Mouse (Mus musculus): Measurements from ENCODE around the gene Usp7.

DNA sequence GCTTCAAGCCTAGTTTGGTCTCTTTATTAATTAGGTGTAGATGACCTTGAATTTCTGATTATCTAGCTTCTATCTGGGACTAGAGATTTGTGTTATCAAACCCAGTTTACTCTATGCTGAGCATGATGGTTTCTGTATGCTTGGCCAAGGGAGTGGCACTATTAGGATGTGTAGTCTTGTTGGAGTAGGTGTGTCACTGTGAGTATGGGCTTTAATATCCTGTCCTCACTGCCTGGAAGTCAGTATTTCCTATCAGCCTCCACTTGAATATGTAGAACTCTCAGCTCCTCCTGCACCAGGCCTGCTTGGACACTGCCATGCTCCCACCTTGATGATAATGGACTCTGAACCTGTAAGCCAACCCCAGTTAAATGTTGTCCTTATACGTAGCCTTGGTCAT, 44.8 kb upstream of the Usp7 start:
- no peak for TF ChIP-seq CTCF (IDR thresholded peaks at IDR 0.05; ENCODE audit: insufficient read depth, low read depth, low read length)
- TF ChIP-seq POLR2A (IDR thresholded peaks at IDR 0.05; ENCODE audit: insufficient read depth, low read depth, low read length): no peak
